Comparison of ENCODE assay signal across 10 mouse cellular contexts in genomic region chr10:25246173-25246572, GRCm38 (mm10).
DNase-seq lines count a peak whose midpoint lies in the region; ATAC-seq and TF ChIP-seq lines count a peak whose summit lies in the region.
"Had no signal": no experiment of that assay in that cellular context is flagged by ENCODE, and none has a peak within 500 bp of the region (broad histone marks: within the 10 kb centered on the region; RNA-seq: fewer than 3 reads in every experiment).

No protein-coding gene starts in this region.

- peak; percentile 20 for DNase-seq in hindbrain, embryonic 10.5 days (ENCODE audit: low spot score)
- peak; percentile 32 for DNase-seq in thymus, postnatal 4 days
- no peak for DNase-seq in thymus, postnatal 25 days
- DNase-seq in forebrain, postnatal 0 days = peak; percentile 20
- no peak for DNase-seq in layer of hippocampus, adult 8-10 months (ENCODE audit: low spot score in 2 of 2)
- no peak for DNase-seq in kidney, adult 8-10 months
- DNase-seq in layer of hippocampus, adult 11-12 months (ENCODE audit: low spot score) = no peak
- DNase-seq: adrenal gland, postnatal 25 days; gastrocnemius, postnatal 14 days had no signal

- H3K9ac ChIP-seq in hindbrain, embryonic 12.5 days = no peak overlapping the region
- H3K9ac ChIP-seq in forebrain, postnatal 0 days = no peak overlapping the region

- no peaks in the 10 kb centered on the region for H3K27me3 ChIP-seq in hindbrain, embryonic 10.5 days (ENCODE audit: insufficient read depth, poor library complexity, severe bottlenecking)
- H3K27me3 ChIP-seq in hindbrain, embryonic 12.5 days = no peaks in the 10 kb centered on the region
- H3K27me3 ChIP-seq in forebrain, postnatal 0 days (ENCODE audit: insufficient read depth, low read length) = no peaks in the 10 kb centered on the region

- 68% methylated on average over 4 of the region's 4 CpGs for WGBS in hindbrain, embryonic 10.5 days
- 57% methylated on average over 4 of the region's 4 CpGs for WGBS in hindbrain, embryonic 12.5 days
- 56% methylated on average over 4 of the region's 4 CpGs for WGBS in forebrain, postnatal 0 days

- H3K9me3 ChIP-seq in hindbrain, embryonic 10.5 days = no peaks in the 10 kb centered on the region
- H3K9me3 ChIP-seq in hindbrain, embryonic 12.5 days (replicated peaks) = no peaks in the 10 kb centered on the region
- no peaks in the 10 kb centered on the region for H3K9me3 ChIP-seq in forebrain, postnatal 0 days (ENCODE audit: low read length)

- H3K36me3 ChIP-seq in hindbrain, embryonic 10.5 days = no peaks in the 10 kb centered on the region
- H3K36me3 ChIP-seq in hindbrain, embryonic 12.5 days = no peaks in the 10 kb centered on the region
- H3K36me3 ChIP-seq in forebrain, postnatal 0 days (ENCODE audit: insufficient read depth) = no peaks in the 10 kb centered on the region

- no peaks in the 10 kb centered on the region for H3K4me1 ChIP-seq in hindbrain, embryonic 10.5 days (replicated peaks)
- H3K4me1 ChIP-seq in hindbrain, embryonic 12.5 days = no peaks in the 10 kb centered on the region
- H3K4me1 ChIP-seq in forebrain, postnatal 0 days (ENCODE audit: insufficient read depth) = no peaks in the 10 kb centered on the region

- no peak for ATAC-seq in hindbrain, embryonic 12.5 days (ENCODE audit: low FRiP score)
- ATAC-seq in forebrain, postnatal 0 days = peak; percentile 68

- peak; percentile 60 for TF ChIP-seq CTCF in forebrain, postnatal 0 days (IDR thresholded peaks at IDR 0.05; ENCODE audit: low read depth)

- no peak overlapping the region for H3K4me2 ChIP-seq in hindbrain, embryonic 12.5 days (replicated peaks)
- no peak overlapping the region for H3K4me2 ChIP-seq in forebrain, postnatal 0 days (ENCODE audit: low read depth)

- H3K4me3 ChIP-seq in hindbrain, embryonic 10.5 days = no peak overlapping the region
- no peak overlapping the region for H3K4me3 ChIP-seq in hindbrain, embryonic 12.5 days
- no peak overlapping the region for H3K4me3 ChIP-seq in forebrain, postnatal 0 days (ENCODE audit: low read depth, low read length)

- no peak overlapping the region for H3K27ac ChIP-seq in hindbrain, embryonic 10.5 days
- H3K27ac ChIP-seq in hindbrain, embryonic 12.5 days = no peak overlapping the region
- no peak overlapping the region for H3K27ac ChIP-seq in forebrain, postnatal 0 days (ENCODE audit: low read depth, low read length)

Comparison
In these comparisons a context has a peak if more than half of its experiments do, and no peak if none do; other contexts are left out.
1. DNase-seq: peak in hindbrain, embryonic 10.5 days (single experiment), thymus, postnatal 4 days (single experiment) and forebrain, postnatal 0 days (single experiment); none in thymus, postnatal 25 days (single experiment), layer of hippocampus, adult 8-10 months (0 of 2), kidney, adult 8-10 months (0 of 2) and layer of hippocampus, adult 11-12 months (single experiment).